Mouse (Mus musculus): ENCODE results near the gene Gigyf1. TPM values are rescaled to one million over a fixed set of nuclear protein-coding genes. Genes with fewer than 3 reads are reported as not detected.

The Gigyf1 gene
- total and polyA plus RNA-seq, 2 experiments from 2014 or later: 10.6 to 25.2 TPM

DNA sequence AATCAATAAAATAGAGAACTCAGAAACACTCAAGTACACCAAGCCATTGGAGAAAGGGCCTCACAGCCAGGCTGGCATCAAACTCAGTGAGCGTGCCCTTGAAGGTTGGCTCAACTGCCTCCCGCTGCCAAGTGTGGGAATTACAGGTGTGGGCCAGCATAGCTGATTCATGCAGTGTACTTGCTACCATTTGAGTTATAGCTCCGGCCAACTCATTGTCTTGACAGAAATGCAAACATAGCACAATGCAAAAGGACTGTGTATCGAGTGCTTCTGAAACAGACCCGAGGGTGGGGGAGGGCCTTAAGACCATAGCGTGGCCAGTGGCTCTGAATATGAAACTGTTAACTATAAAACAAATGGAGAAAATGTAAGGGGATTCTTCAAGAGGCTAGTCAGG is 14.3 kb upstream of the Gigyf1 start:
- Histone ChIP-seq H3K27ac (ENCODE audit: low read depth, low read length) (no peak overlapping the region), H3K4me1 (ENCODE audit: insufficient read depth) (no peaks in the 10 kb centered on the region), H3K4me2 (ENCODE audit: low read depth) (no peak overlapping the region), H3K27me3 (ENCODE audit: insufficient read depth, low read length) (no peaks in the 10 kb centered on the region), H3K9me3 (ENCODE audit: low read length) (no peaks in the 10 kb centered on the region), H3K36me3 (ENCODE audit: insufficient read depth) (no peaks in the 10 kb centered on the region), H3K9ac (no peak overlapping the region), H3K4me3 (ENCODE audit: low read depth, low read length) (no peak overlapping the region)
- WGBS: 79% methylated on average over 6 of the region's 6 CpGs
- DNase-seq (no peak), ATAC-seq (no peak)
- TF ChIP-seq CTCF (IDR thresholded peaks at IDR 0.05; ENCODE audit: low read depth): peak; percentile 32; the same call in 1 of the 2 replicates

DNA sequence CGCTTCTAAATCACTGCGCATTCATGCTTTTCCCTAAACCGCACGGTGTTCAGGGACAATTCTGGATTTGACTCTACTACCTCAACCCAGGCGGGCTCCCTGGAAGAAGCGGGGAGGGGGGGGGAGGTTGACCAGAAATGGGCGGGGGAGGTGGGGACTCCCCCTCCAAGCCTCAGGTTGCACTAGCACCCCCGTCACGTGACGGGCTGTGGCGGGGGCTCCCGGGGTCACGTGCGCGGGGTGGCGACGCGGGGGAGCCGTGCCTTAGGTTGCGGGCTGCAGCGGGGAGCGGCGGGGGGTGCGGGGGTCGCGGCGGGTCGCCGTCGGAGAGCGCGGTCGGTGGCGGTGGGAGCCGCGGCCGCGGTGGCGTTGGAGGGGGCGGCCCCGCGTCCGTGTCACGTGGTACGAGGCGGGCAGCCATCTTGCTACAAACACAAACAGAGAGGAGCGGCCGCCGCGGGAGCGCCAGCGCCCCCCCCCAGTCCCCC is 8.3 kb upstream of the Gigyf1 start:
- H3K4me3 ChIP-seq (ENCODE audit: low read depth, low read length): peak overlapping the region; percentile 95
- DNase-seq (peak; percentile 77), ATAC-seq (peak; percentile 84)
- H3K36me3 ChIP-seq (ENCODE audit: insufficient read depth): peaks cover 4% of the 10 kb centered on the region
- H3K9ac ChIP-seq: peak overlapping the region; percentile 99
- no peak for TF ChIP-seq CTCF (IDR thresholded peaks at IDR 0.05; ENCODE audit: low read depth)
- H3K4me2 ChIP-seq (ENCODE audit: low read depth): peak overlapping the region; percentile 85
- no peaks in the 10 kb centered on the region for H3K27me3 ChIP-seq (ENCODE audit: insufficient read depth, low read length)
- no peaks in the 10 kb centered on the region for H3K9me3 ChIP-seq (ENCODE audit: low read length)
- H3K27ac ChIP-seq (ENCODE audit: low read depth, low read length): peak overlapping the region; percentile 94
- peaks cover 17% of the 10 kb centered on the region; the same call in 1 of the 2 replicates for H3K4me1 ChIP-seq (ENCODE audit: insufficient read depth)
- 2% methylated on average over 34 of the region's 52 CpGs for WGBS

DNA sequence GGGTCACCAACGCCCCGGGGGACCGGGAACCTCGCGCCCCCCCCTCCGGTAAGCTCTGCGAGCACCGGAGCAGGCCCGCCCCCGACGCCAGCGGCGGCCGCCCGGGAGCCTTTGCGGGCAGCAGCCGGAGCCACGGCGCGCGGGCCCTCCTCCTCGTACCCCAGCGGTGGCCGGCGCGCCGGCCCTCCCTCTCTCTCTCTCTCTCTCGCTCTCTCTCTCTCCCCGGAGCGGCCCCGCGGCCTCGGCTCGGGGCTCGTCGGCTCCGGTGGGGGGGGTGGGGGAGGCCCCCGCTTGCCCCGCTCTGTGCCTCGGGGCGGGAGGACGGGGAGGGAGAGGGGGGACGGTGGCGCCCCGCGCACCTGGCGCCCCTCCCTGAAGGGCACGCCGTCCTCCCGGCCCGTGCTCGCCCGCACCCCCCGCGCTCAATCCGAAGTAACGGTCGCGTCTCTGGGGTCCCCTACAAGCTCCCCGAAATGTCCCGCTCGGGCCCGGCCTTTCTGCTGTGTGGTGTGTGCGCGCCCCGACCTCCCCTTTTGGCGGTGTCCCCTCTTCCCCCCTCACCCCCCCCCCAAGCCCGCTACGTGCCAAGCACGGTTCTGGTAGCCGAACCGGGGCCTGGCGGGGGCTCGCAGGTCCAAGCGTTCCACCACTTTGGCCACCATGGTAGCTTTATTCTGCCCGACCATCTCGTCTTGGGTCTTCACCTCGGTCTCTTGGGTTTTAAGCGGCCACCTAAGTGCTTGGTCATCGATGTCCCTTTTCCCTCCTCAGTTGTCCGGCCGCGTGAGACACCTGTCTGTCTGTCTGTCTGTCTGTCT is 7.6 kb upstream of the Gigyf1 start:
- Histone ChIP-seq H3K27ac (ENCODE audit: low read depth, low read length) (peak overlapping the region; percentile 94), H3K4me3 (ENCODE audit: low read depth, low read length) (peak overlapping the region; percentile 95), H3K9ac (peak overlapping the region; percentile 99), H3K27me3 (ENCODE audit: insufficient read depth, low read length) (no peaks in the 10 kb centered on the region), H3K9me3 (ENCODE audit: low read length) (no peaks in the 10 kb centered on the region), H3K36me3 (ENCODE audit: insufficient read depth) (peaks cover 4% of the 10 kb centered on the region), H3K4me2 (ENCODE audit: low read depth) (peak overlapping the region; percentile 85), H3K4me1 (ENCODE audit: insufficient read depth) (peaks cover 17% of the 10 kb centered on the region; the same call in 1 of the 2 replicates)
- WGBS: 2% methylated on average over 50 of the region's 83 CpGs
- ATAC-seq: peak; percentile 53
- TF ChIP-seq CTCF (IDR thresholded peaks at IDR 0.05; ENCODE audit: low read depth): no peak
- DNase-seq: no peak

DNA sequence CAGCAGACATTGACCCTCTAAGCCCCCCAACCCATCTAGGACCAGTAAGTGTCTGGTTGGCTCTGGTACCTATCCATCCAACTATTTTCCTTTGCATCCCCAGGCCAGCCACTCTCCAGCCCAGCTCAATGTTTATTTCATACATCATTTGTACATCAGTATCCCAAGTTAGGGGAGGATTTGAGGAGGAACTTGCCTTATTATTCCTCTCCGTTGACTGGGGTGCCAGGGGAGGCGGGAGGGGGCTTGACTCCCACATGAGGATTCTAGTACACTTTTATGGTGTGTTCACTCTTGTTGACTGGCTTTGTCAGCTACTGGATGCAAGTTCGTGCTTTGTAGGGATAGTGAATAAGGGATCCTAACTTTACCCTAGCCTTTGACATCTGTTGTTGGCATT is 6.6 kb upstream of the Gigyf1 start:
- H3K9ac ChIP-seq: peak overlapping the region; percentile 99; the same call in 1 of the 2 replicates
- peaks cover 17% of the 10 kb centered on the region; the same call in 1 of the 2 replicates for H3K4me1 ChIP-seq (ENCODE audit: insufficient read depth)
- H3K27ac ChIP-seq (ENCODE audit: low read depth, low read length): 0 out of 2 replicates have a peak overlapping the region, but pooled peaks have one; percentile 94
- 47% methylated on average over 3 of the region's 3 CpGs for WGBS
- no peaks in the 10 kb centered on the region for H3K27me3 ChIP-seq (ENCODE audit: insufficient read depth, low read length)
- H3K36me3 ChIP-seq (ENCODE audit: insufficient read depth): peaks cover 4% of the 10 kb centered on the region
- TF ChIP-seq CTCF (IDR thresholded peaks at IDR 0.05; ENCODE audit: low read depth): no peak
- ATAC-seq: no peak
- peak overlapping the region; percentile 85 for H3K4me2 ChIP-seq (ENCODE audit: low read depth)
- no peaks in the 10 kb centered on the region for H3K9me3 ChIP-seq (ENCODE audit: low read length)
- H3K4me3 ChIP-seq (ENCODE audit: low read depth, low read length): peak overlapping the region; percentile 95
- no peak for DNase-seq

DNA sequence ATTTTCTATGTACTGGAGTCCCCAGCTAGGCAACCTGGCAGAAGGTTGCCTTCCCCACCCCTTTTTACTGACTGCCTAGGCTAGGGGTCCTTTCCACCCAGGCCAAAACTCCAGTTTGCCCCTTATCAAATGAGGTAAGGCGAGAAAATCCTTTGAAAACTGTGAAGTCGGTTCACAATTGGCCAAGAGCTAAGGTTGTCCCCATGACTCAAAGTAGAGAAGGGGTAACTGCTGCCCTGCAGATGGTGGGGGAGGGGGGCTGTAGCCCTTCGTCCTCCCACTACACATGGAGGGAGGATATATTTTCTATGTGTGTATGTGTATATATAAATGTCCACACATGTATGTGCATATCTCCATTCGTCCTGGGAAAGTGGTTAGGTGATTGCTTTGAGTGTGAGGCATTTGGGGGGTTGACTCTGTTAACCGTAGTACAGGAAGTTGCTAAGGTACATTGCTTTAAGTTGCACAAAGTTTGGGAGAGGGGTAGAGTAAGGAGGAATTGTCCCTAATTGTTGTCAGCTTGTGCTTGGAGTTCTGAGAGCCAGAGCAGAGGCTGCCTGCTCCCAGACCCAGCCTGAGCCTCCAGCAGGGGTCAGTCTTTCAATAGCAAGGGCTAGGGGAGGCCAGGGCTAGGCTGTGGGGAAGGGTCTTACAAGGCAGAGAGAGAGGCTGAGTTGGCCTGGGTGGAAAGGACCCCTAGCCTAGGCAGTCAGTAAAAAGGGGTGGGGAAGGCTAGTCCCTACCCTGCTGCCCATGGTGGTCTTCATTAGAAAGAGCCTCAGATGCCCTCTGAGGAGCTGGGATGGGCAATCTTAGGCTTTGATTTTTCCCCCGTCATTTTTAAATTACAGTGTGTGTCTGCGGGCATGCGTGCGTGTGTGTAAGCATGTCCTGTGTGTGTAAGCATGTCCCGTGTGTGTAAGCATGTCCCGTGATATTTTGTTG is 5.2 kb upstream of the Gigyf1 start:
- Histone ChIP-seq H3K9me3 (ENCODE audit: low read length) (no peaks in the 10 kb centered on the region), H3K4me1 (ENCODE audit: insufficient read depth) (peaks cover 17% of the 10 kb centered on the region; the same call in 1 of the 2 replicates), H3K9ac (no peak overlapping the region), H3K4me3 (ENCODE audit: low read depth, low read length) (no peak overlapping the region), H3K27ac (ENCODE audit: low read depth, low read length) (no peak overlapping the region), H3K27me3 (ENCODE audit: insufficient read depth, low read length) (no peaks in the 10 kb centered on the region), H3K36me3 (ENCODE audit: insufficient read depth) (peaks cover 9% of the 10 kb centered on the region), H3K4me2 (ENCODE audit: low read depth) (no peak overlapping the region)
- WGBS: 78% methylated on average over 11 of the region's 11 CpGs
- peak; percentile 73 for TF ChIP-seq CTCF (IDR thresholded peaks at IDR 0.05; ENCODE audit: low read depth)
- no peak for DNase-seq
- ATAC-seq: peak; percentile 42; the same call in 1 of the 2 replicates

DNA sequence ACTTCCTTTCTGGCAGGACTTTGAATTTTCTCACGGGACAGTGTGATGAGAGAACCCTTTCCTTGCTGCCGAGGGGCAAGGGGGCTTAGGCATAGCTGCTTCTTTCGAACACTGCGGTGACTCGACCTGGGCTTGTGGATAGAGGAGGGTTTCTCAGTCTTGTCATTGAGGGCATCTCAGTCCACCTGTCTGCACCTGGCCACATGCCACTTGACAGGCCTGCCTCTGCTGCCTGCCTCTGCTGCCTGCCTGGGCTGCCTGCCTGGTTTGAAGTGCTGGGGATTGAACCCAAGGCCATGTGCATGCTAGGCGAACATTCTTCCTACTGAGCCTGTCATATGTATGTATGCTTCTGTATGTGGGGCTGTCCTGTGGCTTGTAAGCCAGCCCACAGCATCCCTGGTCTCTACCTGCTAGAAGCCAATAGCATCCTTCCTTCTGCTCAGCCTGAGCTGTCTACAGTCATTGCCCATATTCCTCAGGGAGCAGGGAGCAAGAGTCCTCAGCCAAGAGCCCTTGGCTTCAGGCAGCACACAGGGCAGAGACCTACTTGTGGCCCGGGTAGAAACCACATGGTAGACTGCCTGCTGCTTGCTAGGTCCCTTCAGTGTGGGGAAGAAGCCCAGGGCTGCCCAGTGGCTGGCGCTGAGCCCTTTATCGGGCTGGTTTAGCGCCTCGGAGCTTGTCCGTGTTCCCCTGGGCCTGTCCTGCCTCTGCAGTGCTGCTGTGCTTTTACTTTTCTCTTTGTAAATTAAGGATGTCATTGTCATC is 4.2 kb upstream of the Gigyf1 start:
- no peak overlapping the region for H3K4me2 ChIP-seq (ENCODE audit: low read depth)
- no peak overlapping the region for H3K4me3 ChIP-seq (ENCODE audit: low read depth, low read length)
- H3K9ac ChIP-seq: no peak overlapping the region
- ATAC-seq (no peak), DNase-seq (no peak)
- peak overlapping the region; percentile 21; the same call in 1 of the 2 replicates for H3K27ac ChIP-seq (ENCODE audit: low read depth, low read length)
- peaks cover 17% of the 10 kb centered on the region; the same call in 1 of the 2 replicates for H3K4me1 ChIP-seq (ENCODE audit: insufficient read depth)
- H3K36me3 ChIP-seq (ENCODE audit: insufficient read depth): peaks cover 18% of the 10 kb centered on the region
- no peaks in the 10 kb centered on the region for H3K27me3 ChIP-seq (ENCODE audit: insufficient read depth, low read length)
- TF ChIP-seq CTCF (IDR thresholded peaks at IDR 0.05; ENCODE audit: low read depth): no peak
- H3K9me3 ChIP-seq (ENCODE audit: low read length): no peaks in the 10 kb centered on the region
- WGBS: 80% methylated on average over 12 of the region's 12 CpGs

Measured in forebrain, postnatal 0 days (tissue).